14 mouse cellular contexts compared by ENCODE assay signal in the genomic region with DNA sequence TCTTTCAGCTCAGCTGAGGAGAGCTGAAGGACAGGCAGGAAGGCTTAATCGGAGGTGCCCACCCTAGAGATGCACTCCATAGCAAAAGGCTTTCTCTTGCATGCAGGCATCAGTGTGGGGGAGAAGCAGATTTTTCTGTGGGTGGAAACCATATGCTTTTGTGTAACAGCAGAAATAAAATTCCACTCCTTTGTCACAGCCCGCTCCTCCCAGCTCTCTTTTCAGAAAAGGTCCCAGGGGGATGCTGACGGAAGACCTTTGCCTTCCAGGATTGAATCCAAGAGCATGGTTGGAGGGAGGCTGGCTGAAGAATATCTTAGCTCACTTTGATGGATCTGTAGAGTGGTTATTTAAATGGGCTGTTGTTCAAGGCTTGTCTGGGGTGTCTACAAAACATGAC.
A peak's percentile ranks its signal among the peaks of the same experiment; 100 is the strongest.
DNase-seq lines count a peak whose midpoint lies in the region; ATAC-seq and TF ChIP-seq lines count a peak whose summit lies in the region.
"Had no signal": no experiment of that assay in that cellular context is flagged by ENCODE, and none has a peak within 500 bp of the region (broad histone marks: within the 10 kb centered on the region; RNA-seq: fewer than 3 reads in every experiment).

No protein-coding gene starts in this region.

- no peak for TF ChIP-seq POLR2A in brain, embryonic 14.5 days (IDR thresholded peaks at IDR 0.05; ENCODE audit: borderline replicate concordance, extremely low read depth, insufficient read depth, insufficient read length, poor library complexity, severe bottlenecking)

- intact Hi-C loops in heart, postnatal 10 days (cut with DNase I), result no loop called here

- H3K4me3 ChIP-seq in heart, embryonic 12.5 days, result no peak overlapping the region
- H3K4me3 ChIP-seq: forebrain, embryonic 15.5 days; liver, embryonic 12.5 days; lung, embryonic 15.5 days had no signal

- H3K36me3 ChIP-seq in heart, embryonic 12.5 days, result no peaks in the 10 kb centered on the region
- H3K36me3 ChIP-seq: forebrain, embryonic 15.5 days; liver, embryonic 12.5 days; lung, embryonic 15.5 days had no signal

- no peaks in the 10 kb centered on the region for H3K9me3 ChIP-seq in heart, embryonic 12.5 days (replicated peaks)
- H3K9me3 ChIP-seq: forebrain, embryonic 15.5 days; liver, embryonic 12.5 days; lung, embryonic 15.5 days had no signal

- no peak for TF ChIP-seq CTCF in brain, embryonic 14.5 days (IDR thresholded peaks at IDR 0.05; ENCODE audit: borderline replicate concordance, extremely low read depth, insufficient read depth, insufficient read length)

- no peaks in the 10 kb centered on the region for H3K27me3 ChIP-seq in heart, embryonic 12.5 days (replicated peaks)
- H3K27me3 ChIP-seq: forebrain, embryonic 15.5 days; liver, embryonic 12.5 days; lung, embryonic 15.5 days had no signal

- ATAC-seq in heart, embryonic 12.5 days (ENCODE audit: insufficient number of reproducible peaks, low FRiP score), result no peak
- ATAC-seq: forebrain, embryonic 15.5 days; liver, embryonic 12.5 days; midbrain, embryonic 16.5 days had no signal

- no peak overlapping the region for H3K4me2 ChIP-seq in heart, embryonic 12.5 days
- H3K4me2 ChIP-seq: forebrain, embryonic 15.5 days; liver, embryonic 12.5 days; lung, embryonic 15.5 days had no signal

- WGBS in heart, embryonic 12.5 days, result 74% methylated on average over 3 of the region's 3 CpGs

- H3K9ac ChIP-seq in heart, embryonic 12.5 days, result no peak overlapping the region
- H3K9ac ChIP-seq: forebrain, embryonic 15.5 days; liver, embryonic 12.5 days; lung, embryonic 15.5 days had no signal

- no peaks in the 10 kb centered on the region for H3K4me1 ChIP-seq in heart, embryonic 12.5 days (replicated peaks)
- H3K4me1 ChIP-seq: forebrain, embryonic 15.5 days; liver, embryonic 12.5 days; lung, embryonic 15.5 days had no signal

- peak; percentile 9 for DNase-seq in adrenal gland, postnatal 14 days
- DNase-seq in adrenal gland, postnatal 36 days, result no peak
- peak; percentile 46 to 50 for DNase-seq in heart, postnatal 10 days
- DNase-seq in layer of hippocampus, adult 18-20 months (ENCODE audit: low spot score in 2 of 2), result peak; percentile 26 to 56
- no peak for DNase-seq in layer of hippocampus, postnatal 25 days (ENCODE audit: extremely low spot score in 1 of 2, low spot score in 1 of 2)
- DNase-seq in brain, embryonic 14.5 days (ENCODE audit: low read depth), result peak; percentile 25
- no peak for DNase-seq in cerebellum, postnatal 4 days (ENCODE audit: low spot score in 2 of 2)
- DNase-seq: adrenal gland, adult 8-10 months; cerebellum, adult 9-11 months had no signal

- H3K27ac ChIP-seq in heart, embryonic 12.5 days (ENCODE audit: poor library complexity, severe bottlenecking), result no peak overlapping the region
- H3K27ac ChIP-seq: forebrain, embryonic 15.5 days; liver, embryonic 12.5 days; lung, embryonic 15.5 days had no signal

Comparison
In these comparisons a context has a peak if more than half of its experiments do, and no peak if none do; other contexts are left out.
1. DNase-seq: peak in adrenal gland, postnatal 14 days (single experiment), heart, postnatal 10 days (2 of 2), layer of hippocampus, adult 18-20 months (2 of 2) and brain, embryonic 14.5 days (single experiment); none in adrenal gland, postnatal 36 days (0 of 2), layer of hippocampus, postnatal 25 days (0 of 2) and cerebellum, postnatal 4 days (0 of 2).